Mouse (Mus musculus) MEL (cell line): ENCODE results near the gene Vmn1r54. TPM values are rescaled to one million over a fixed set of nuclear protein-coding genes. Genes with fewer than 3 reads are reported as not detected.

Experiments used
- DNase-seq: peaks from one replicate; pipeline ENCODE4 v3.0.0; 2011; ENCODE audit warnings: low read depth, low spot score
- H3K27ac ChIP-seq: 2 replicates; pipeline ENCODE4 v1.5.1; 2012; ENCODE audit warnings: low read depth, mild to moderate bottlenecking, control low read depth, low read length, moderate library complexity; ENCODE audit not compliant: control insufficient read depth
- H3K27me3 ChIP-seq, 2 experiments: fragments of 150-350 bp in 1 of 2; sonication (generic) in 1 of 2; 2 replicates each; pipeline ENCODE4 v1.6.1; 2012; ENCODE audit warnings: low read length in 2 of 2, mild to moderate bottlenecking in 2 of 2, improper control_type of control experiment in 1 of 2, moderate library complexity in 1 of 2; ENCODE audit not compliant: insufficient read depth in 2 of 2, control insufficient read depth in 1 of 2
- H3K36me3 ChIP-seq, 2 experiments: 2 replicates each; pipeline ENCODE4 v1.6.1; 2012 to 2014; ENCODE audit warnings: low read length in 2 of 2, improper control_type of control experiment in 1 of 2, inconsistent platforms in 1 of 2, mild to moderate bottlenecking in 1 of 2; ENCODE audit not compliant: insufficient read depth in 2 of 2, control insufficient read depth in 1 of 2
- H3K4me1 ChIP-seq, 2 experiments: fragments of 150-350 bp in 1 of 2; sonication (generic) in 1 of 2; 2 replicates each; pipeline ENCODE4 v1.6.1; 2012; ENCODE audit warnings: low read length in 2 of 2, improper control_type of control experiment in 1 of 2, mild to moderate bottlenecking in 1 of 2; ENCODE audit not compliant: insufficient read depth in 2 of 2, control insufficient read depth in 1 of 2
- H3K4me3 ChIP-seq, 2 experiments: fragments of 150-350 bp in 1 of 2; sonication (generic) in 1 of 2; 2 replicates each; pipeline ENCODE4 v1.5.1; 2012; ENCODE audit warnings: low read depth in 2 of 2, low read length in 2 of 2, mild to moderate bottlenecking in 2 of 2, moderate library complexity in 2 of 2, control low read depth in 1 of 2, improper control_type of control experiment in 1 of 2; ENCODE audit not compliant: control insufficient read depth in 1 of 2, insufficient read depth in 1 of 2
- H3K79me2 ChIP-seq: 2 replicates; pipeline ENCODE4 v1.6.1; 2012; ENCODE audit warnings: mild to moderate bottlenecking, low read length, moderate library complexity; ENCODE audit not compliant: control insufficient read depth, poor library complexity, insufficient read depth
- H3K9ac ChIP-seq: 2 replicates; pipeline ENCODE4 v1.6.1; 2012; ENCODE audit warnings: low read depth, mild to moderate bottlenecking, control low read depth, low read length, moderate library complexity; ENCODE audit not compliant: control insufficient read depth, poor library complexity, severe bottlenecking
- H3K9me3 ChIP-seq: fragments of 150-350 bp; sonication (generic); replicated peaks from 2 replicates; pipeline ENCODE4 v1.6.1; 2012; ENCODE audit warnings: mild to moderate bottlenecking, low read length, improper control_type of control experiment, moderate library complexity; ENCODE audit not compliant: insufficient read depth
- BHLHE40 ChIP-seq: IDR thresholded peaks from 2 replicates; pipeline ENCODE4 v1.6.1; 2012; ENCODE audit warnings: low read depth, mild to moderate bottlenecking, inconsistent platforms, low read length, improper control_type of control experiment, borderline replicate concordance
- CHD1 ChIP-seq: IDR thresholded peaks from 2 replicates; pipeline ENCODE4 v1.6.1; 2012; ENCODE audit warnings: low read depth, mild to moderate bottlenecking, inconsistent platforms, low read length, improper control_type of control experiment
- CTCF ChIP-seq, 3 experiments: IDR thresholded peaks in 2 of 3; conservative IDR thresholded peaks in 1 of 3; 2 replicates each; pipeline ENCODE4 v1.5.1; 2011 to 2012; ENCODE audit warnings: low read length in 3 of 3, low read depth in 2 of 3, mild to moderate bottlenecking in 2 of 3, improper control_type of control experiment in 1 of 3, inconsistent platforms in 1 of 3, mixed read lengths in 1 of 3, moderate library complexity in 1 of 3; ENCODE audit not compliant: control insufficient read depth in 1 of 3, insufficient read depth in 1 of 3, poor library complexity in 1 of 3, severe bottlenecking in 1 of 3
- E2F4 ChIP-seq: IDR thresholded peaks from 2 replicates; pipeline ENCODE4 v1.6.1; 2011; ENCODE audit warnings: low read depth, low read length, improper control_type of control experiment, borderline replicate concordance
- EP300 ChIP-seq, 2 experiments: IDR thresholded peaks; 2 replicates each; pipeline ENCODE4 v1.6.1; 2011; ENCODE audit warnings: improper control_type of control experiment in 2 of 2, low read length in 2 of 2, low read depth in 1 of 2, mild to moderate bottlenecking in 1 of 2
- ETS1 ChIP-seq: IDR thresholded peaks from 2 replicates; pipeline ENCODE4 v1.6.1; 2012; ENCODE audit warnings: low read depth, mild to moderate bottlenecking, inconsistent platforms, low read length, improper control_type of control experiment, moderate library complexity
- JUND ChIP-seq: IDR thresholded peaks from 2 replicates; pipeline ENCODE4 v1.6.1; 2011; ENCODE audit warnings: low read depth, mild to moderate bottlenecking, improper control_type of control experiment, low read length
- KAT2A ChIP-seq: conservative IDR thresholded peaks from 2 replicates; pipeline ENCODE4 v1.6.1; 2012; ENCODE audit warnings: low read depth, low read length, improper control_type of control experiment, inconsistent platforms
- MAFK ChIP-seq: IDR thresholded peaks from 2 replicates; pipeline ENCODE4 v1.6.1; 2011; ENCODE audit warnings: low read depth, mild to moderate bottlenecking, low read length, improper control_type of control experiment, borderline replicate concordance
- MAX ChIP-seq: IDR thresholded peaks from 2 replicates; pipeline ENCODE4 v1.6.1; 2011; ENCODE audit warnings: low read length, improper control_type of control experiment
- MAZ ChIP-seq: IDR thresholded peaks from 2 replicates; pipeline ENCODE4 v1.6.1; 2012; ENCODE audit warnings: low read depth, mild to moderate bottlenecking, inconsistent platforms, low read length, improper control_type of control experiment
- MEF2A ChIP-seq: IDR thresholded peaks from 2 replicates; pipeline ENCODE4 v1.6.1; 2014; ENCODE audit warnings: low read depth, mild to moderate bottlenecking, inconsistent platforms, low read length, improper control_type of control experiment; ENCODE audit not compliant: poor library complexity, insufficient replicate concordance, severe bottlenecking; ENCODE audit errors: extremely low read depth
- MXI1 ChIP-seq: IDR thresholded peaks from 2 replicates; pipeline ENCODE4 v1.6.1; 2011; ENCODE audit warnings: mild to moderate bottlenecking, low read depth, low read length, improper control_type of control experiment
- MYB ChIP-seq: IDR thresholded peaks from 2 replicates; pipeline ENCODE4 v1.6.1; 2011; ENCODE audit warnings: mild to moderate bottlenecking, low read depth, low read length, improper control_type of control experiment
- NELFE ChIP-seq: IDR thresholded peaks from 2 replicates; pipeline ENCODE4 v1.6.1; 2011; ENCODE audit warnings: low read depth, low read length, improper control_type of control experiment
- NRF1 ChIP-seq: IDR thresholded peaks from 2 replicates; pipeline ENCODE4 v1.6.1; 2014; ENCODE audit warnings: low read depth, mild to moderate bottlenecking, inconsistent platforms, low read length, improper control_type of control experiment, moderate library complexity; ENCODE audit not compliant: poor library complexity, insufficient read depth, severe bottlenecking
- POLR2A ChIP-seq, 2 experiments: IDR thresholded peaks; 2 replicates each; pipeline ENCODE4 v1.6.1; 2011 to 2012; ENCODE audit warnings: low read length in 2 of 2, mild to moderate bottlenecking in 2 of 2, control low read depth in 1 of 2, improper control_type of control experiment in 1 of 2, low read depth in 1 of 2, moderate library complexity in 1 of 2; ENCODE audit not compliant: control insufficient read depth in 1 of 2, insufficient read depth in 1 of 2, poor library complexity in 1 of 2
- POLR2AphosphoS2 ChIP-seq: IDR thresholded peaks from 2 replicates; pipeline ENCODE4 v1.6.1; 2011; ENCODE audit warnings: low read length, improper control_type of control experiment
- SIN3A ChIP-seq: IDR thresholded peaks from 2 replicates; pipeline ENCODE4 v1.6.1; 2012; ENCODE audit warnings: low read length, improper control_type of control experiment, inconsistent platforms
- SMC3 ChIP-seq: IDR thresholded peaks from 2 replicates; pipeline ENCODE4 v1.6.1; 2011; ENCODE audit warnings: low read depth, low read length, improper control_type of control experiment
- TAL1 ChIP-seq: IDR thresholded peaks from 2 replicates; pipeline ENCODE4 v1.6.1; 2012; ENCODE audit warnings: mild to moderate bottlenecking, inconsistent platforms, low read length, moderate library complexity, mixed read lengths
- TBP ChIP-seq: IDR thresholded peaks from 2 replicates; pipeline ENCODE4 v1.8.0; 2011; ENCODE audit warnings: low read depth, low read length, improper control_type of control experiment
- TCF12 ChIP-seq: IDR thresholded peaks from 2 replicates; pipeline ENCODE4 v1.6.1; 2014; ENCODE audit warnings: low read depth, mild to moderate bottlenecking, inconsistent platforms, low read length, improper control_type of control experiment, moderate library complexity
- UBTF ChIP-seq: IDR thresholded peaks from 2 replicates; pipeline ENCODE4 v1.6.1; 2012; ENCODE audit warnings: low read depth, mild to moderate bottlenecking, inconsistent platforms, low read length, improper control_type of control experiment, moderate library complexity, borderline replicate concordance; ENCODE audit not compliant: insufficient read depth
- USF1 ChIP-seq: IDR thresholded peaks from 2 replicates; pipeline ENCODE4 v1.6.1; 2014; ENCODE audit warnings: low read depth, mild to moderate bottlenecking, inconsistent platforms, low read length, improper control_type of control experiment, moderate library complexity
- ZC3H11A ChIP-seq: IDR thresholded peaks from 2 replicates; pipeline ENCODE4 v1.6.1; 2012; ENCODE audit warnings: low read depth, mild to moderate bottlenecking, inconsistent platforms, low read length, improper control_type of control experiment
- ZMIZ1 ChIP-seq: IDR thresholded peaks from 2 replicates; pipeline ENCODE4 v1.6.1; 2012; ENCODE audit warnings: low read depth, mild to moderate bottlenecking, inconsistent platforms, low read length, improper control_type of control experiment, moderate library complexity
- ZNF384 ChIP-seq: IDR thresholded peaks from 2 replicates; pipeline ENCODE4 v1.6.1; 2012; ENCODE audit warnings: low read depth, mild to moderate bottlenecking, inconsistent platforms, low read length, improper control_type of control experiment
- polyA plus RNA-seq, 2 experiments: library from polyadenylated mRNA; stranded (reverse) in 1 of 2; unstranded in 1 of 2; fragments of >175 nt in 1 of 2; fragments of >200 nt in 1 of 2; gene quantifications; 2 replicates each; pipeline versions ENCODE4 v1.2.1 to v1.2.4; 2012; ENCODE audit warnings: low replicate concordance in 2 of 2, low read depth in 1 of 2; ENCODE audit not compliant: insufficient read length in 2 of 2, insufficient read depth in 1 of 2, missing spikeins in 1 of 2
- total RNA-seq: library from RNA; depleted of rRNA; stranded (reverse); fragments of 300-350 nt; gene quantifications from 2 replicates; pipeline ENCODE4 v1.2.3, GENCODE M21; 2012

The Vmn1r54 gene
- total and polyA plus RNA-seq, 3 experiments: not detected

GRCm38 (mm10) chr6:90308839-90309778 lies 63.0 kb downstream of the Vmn1r54 start:
- Histone ChIP-seq H3K36me3 (no peaks in the 10 kb centered on the region), H3K9me3 (no peaks in the 10 kb centered on the region), H3K9ac (no peak overlapping the region), H3K4me3 (no peak overlapping the region), H3K4me1 (no peaks in the 10 kb centered on the region), H3K27ac (no peak overlapping the region), H3K27me3 (no peaks in the 10 kb centered on the region), H3K79me2 (no peaks in the 10 kb centered on the region)
- TF ChIP-seq MAZ: no peak
- TF ChIP-seq MYB: no peak
- TF ChIP-seq E2F4: no peak
- no peak for TF ChIP-seq ETS1
- TF ChIP-seq KAT2A: no peak
- no peak for TF ChIP-seq TCF12
- TF ChIP-seq NELFE: no peak
- no peak for TF ChIP-seq TBP
- TF ChIP-seq CTCF (IDR thresholded peaks at IDR 0.05 in 2 of 3, conservative IDR thresholded peaks at IDR 0.05 in 1 of 3; ENCODE audit: control insufficient read depth in 1 of 3, insufficient read depth in 1 of 3, low read depth in 2 of 3, low read length in 3 of 3, poor library complexity in 1 of 3, severe bottlenecking in 1 of 3): no peak
- no peak for TF ChIP-seq USF1
- TF ChIP-seq MXI1: no peak
- DNase-seq: no peak

GRCm38 (mm10) chr6:90315961-90316360 lies 69.9 kb downstream of the Vmn1r54 start:
- no peak overlapping the region for H3K4me3 ChIP-seq
- no peaks in the 10 kb centered on the region for H3K36me3 ChIP-seq
- no peak overlapping the region for H3K27ac ChIP-seq
- H3K79me2 ChIP-seq: no peaks in the 10 kb centered on the region
- TF ChIP-seq ZMIZ1 (no peak), SMC3 (no peak), SIN3A (no peak), ZNF384 (no peak), TAL1 (no peak), JUND (no peak), NRF1 (no peak), MAX (no peak), MAZ (no peak), ZC3H11A (no peak), EP300 (IDR thresholded peaks at IDR 0.05; ENCODE audit: low read depth in 1 of 2, low read length in 2 of 2) (no peak), CTCF (IDR thresholded peaks at IDR 0.05 in 2 of 3, conservative IDR thresholded peaks at IDR 0.05 in 1 of 3; ENCODE audit: control insufficient read depth in 1 of 3, insufficient read depth in 1 of 3, low read depth in 2 of 3, low read length in 3 of 3, poor library complexity in 1 of 3, severe bottlenecking in 1 of 3) (no peak), UBTF (no peak), POLR2A (IDR thresholded peaks at IDR 0.05; ENCODE audit: control insufficient read depth in 1 of 2, insufficient read depth in 1 of 2, low read depth in 1 of 2, low read length in 2 of 2, poor library complexity in 1 of 2) (no peak), MAFK (no peak), CHD1 (no peak), ETS1 (no peak), POLR2AphosphoS2 (no peak), MEF2A (no peak), BHLHE40 (no peak)
- TF ChIP-seq, all 39 proteins: peak for 0
- Histone ChIP-seq H3K27me3 (no peaks in the 10 kb centered on the region), H3K9me3 (no peaks in the 10 kb centered on the region), H3K4me1 (no peaks in the 10 kb centered on the region), H3K9ac (no peak overlapping the region)
- DNase-seq: no peak
